Mouse (Mus musculus) CH12.LX (cell line): ENCODE measurements around the gene Rsph6a. TPM values are rescaled to one million over a fixed set of nuclear protein-coding genes. Genes with fewer than 3 reads are reported as not detected.
A peak's percentile ranks its signal among the peaks of the same experiment; 100 is the strongest.

Experiments
- DNase-seq: peaks from one replicate; pipeline ENCODE4 v3.0.0-alpha.2; 2013; ENCODE audit errors: extremely low read depth
- H3K27ac ChIP-seq: 2 replicates; pipeline ENCODE4 v1.5.1; 2012; ENCODE audit warnings: low read depth, mild to moderate bottlenecking, control low read depth, moderate library complexity; ENCODE audit not compliant: insufficient read depth
- H3K27me3 ChIP-seq: replicated peaks from 2 replicates; pipeline ENCODE3; 2012; ENCODE audit warnings: inconsistent platforms
- H3K36me3 ChIP-seq, 2 experiments: replicated peaks in 1 of 2; 2 replicates each; pipeline versions ENCODE3 to v1.6.1; 2012; ENCODE audit warnings: inconsistent platforms in 1 of 2, low read length in 1 of 2, mild to moderate bottlenecking in 1 of 2, mixed read lengths in 1 of 2, moderate library complexity in 1 of 2; ENCODE audit not compliant: control insufficient read depth in 1 of 2, insufficient read depth in 1 of 2
- H3K4me1 ChIP-seq, 2 experiments: 2 replicates each; pipeline ENCODE4 v1.6.1; 2012; ENCODE audit warnings: inconsistent platforms in 1 of 2, moderate library complexity in 1 of 2; ENCODE audit not compliant: insufficient read depth in 2 of 2, control insufficient read depth in 1 of 2
- H3K4me2 ChIP-seq: 2 replicates; pipeline ENCODE4 v1.6.1; 2012; ENCODE audit warnings: low read depth, mild to moderate bottlenecking, control low read depth; ENCODE audit not compliant: poor library complexity, insufficient read depth, severe bottlenecking
- H3K4me3 ChIP-seq, 3 experiments: fragments of 150-350 bp in 1 of 3; sonication (generic) in 1 of 3; replicated peaks in 1 of 3; 2 replicates each; pipeline versions ENCODE3 to v1.5.1; 2011 to 2012; ENCODE audit warnings: low read depth in 2 of 3, low read length in 2 of 3, mild to moderate bottlenecking in 2 of 3, moderate library complexity in 2 of 3, control low read depth in 1 of 3, improper control_type of control experiment in 1 of 3, inconsistent platforms in 1 of 3, mixed read lengths in 1 of 3; ENCODE audit not compliant: poor library complexity in 1 of 3
- H3K79me2 ChIP-seq: replicated peaks from 2 replicates; pipeline ENCODE4 v1.6.1; 2012; ENCODE audit warnings: mild to moderate bottlenecking, moderate library complexity; ENCODE audit not compliant: control insufficient read depth, poor library complexity, insufficient read depth, severe bottlenecking; ENCODE audit errors: extremely low read depth
- H3K9ac ChIP-seq: 2 replicates; pipeline ENCODE4 v1.6.1; 2012; ENCODE audit warnings: low read depth, mild to moderate bottlenecking, control low read depth, moderate library complexity; ENCODE audit not compliant: insufficient read depth
- H3K9me3 ChIP-seq: replicated peaks from 2 replicates; pipeline ENCODE3; 2012; ENCODE audit warnings: low read length, inconsistent platforms, mixed read lengths
- BHLHE40 ChIP-seq: IDR thresholded peaks from 2 replicates; pipeline ENCODE4 v1.6.1; 2011; ENCODE audit warnings: mild to moderate bottlenecking, low read depth, low read length, improper control_type of control experiment
- CHD1 ChIP-seq: IDR thresholded peaks from 2 replicates; pipeline ENCODE4 v1.6.1; 2012; ENCODE audit warnings: low read depth, low read length, improper control_type of control experiment, inconsistent platforms
- CHD2 ChIP-seq: IDR thresholded peaks from 2 replicates; pipeline ENCODE4 v1.6.1; 2011; ENCODE audit warnings: low read length, improper control_type of control experiment
- CTCF ChIP-seq, 2 experiments: IDR thresholded peaks in 1 of 2; conservative IDR thresholded peaks in 1 of 2; 2 replicates each; pipeline ENCODE4 v1.5.1; 2011 to 2012; ENCODE audit warnings: low read depth in 2 of 2, low read length in 2 of 2, improper control_type of control experiment in 1 of 2, inconsistent platforms in 1 of 2, mild to moderate bottlenecking in 1 of 2, moderate library complexity in 1 of 2
- E2F4 ChIP-seq: IDR thresholded peaks from 2 replicates; pipeline ENCODE4 v1.6.1; 2011; ENCODE audit warnings: low read depth, low read length, improper control_type of control experiment; ENCODE audit not compliant: insufficient replicate concordance
- ELF1 ChIP-seq: IDR thresholded peaks from 2 replicates; pipeline ENCODE4 v1.6.1; 2014; ENCODE audit warnings: low read depth, mild to moderate bottlenecking, inconsistent platforms, low read length, improper control_type of control experiment
- EP300 ChIP-seq: IDR thresholded peaks from 2 replicates; pipeline ENCODE4 v1.6.1; 2011; ENCODE audit warnings: low read length, improper control_type of control experiment
- ETS1 ChIP-seq: conservative IDR thresholded peaks from 2 replicates; pipeline ENCODE4 v1.6.1; 2012; ENCODE audit warnings: low read depth, mild to moderate bottlenecking, inconsistent platforms, low read length, improper control_type of control experiment, moderate library complexity
- GABPA ChIP-seq: IDR thresholded peaks from 2 replicates; pipeline ENCODE4 v1.6.1; 2012; ENCODE audit warnings: low read depth, low read length, improper control_type of control experiment, inconsistent platforms; ENCODE audit not compliant: insufficient replicate concordance
- HCFC1 ChIP-seq: IDR thresholded peaks from 2 replicates; pipeline ENCODE4 v1.6.1; 2012; ENCODE audit warnings: low read depth, mild to moderate bottlenecking, inconsistent platforms, low read length, improper control_type of control experiment
- IRF4 ChIP-seq: IDR thresholded peaks from 2 replicates; pipeline ENCODE4 v1.6.1; 2014; ENCODE audit warnings: low read depth, mild to moderate bottlenecking, inconsistent platforms, low read length, improper control_type of control experiment
- JUN ChIP-seq: IDR thresholded peaks from 2 replicates; pipeline ENCODE4 v1.6.1; 2011; ENCODE audit warnings: low read depth, mild to moderate bottlenecking, low read length, improper control_type of control experiment, moderate library complexity; ENCODE audit not compliant: insufficient read depth
- JUND ChIP-seq: conservative IDR thresholded peaks from 2 replicates; pipeline ENCODE4 v1.6.1; 2011; ENCODE audit warnings: low read depth, low read length, improper control_type of control experiment
- KAT2A ChIP-seq: IDR thresholded peaks from 2 replicates; pipeline ENCODE4 v1.6.1; 2012; ENCODE audit warnings: low read length, improper control_type of control experiment, inconsistent platforms; ENCODE audit not compliant: insufficient replicate concordance
- MAFK ChIP-seq: IDR thresholded peaks from 2 replicates; pipeline ENCODE4 v1.6.1; 2011; ENCODE audit warnings: low read length, improper control_type of control experiment; ENCODE audit not compliant: insufficient replicate concordance
- MAX ChIP-seq: IDR thresholded peaks from 2 replicates; pipeline ENCODE4 v1.6.1; 2011; ENCODE audit warnings: low read length, improper control_type of control experiment
- MAZ ChIP-seq: IDR thresholded peaks from 2 replicates; pipeline ENCODE4 v1.6.1; 2012; ENCODE audit warnings: low read depth, mild to moderate bottlenecking, inconsistent platforms, low read length, improper control_type of control experiment, moderate library complexity
- MEF2A ChIP-seq: IDR thresholded peaks from 2 replicates; pipeline ENCODE4 v1.6.1; 2014; ENCODE audit warnings: low read depth, mild to moderate bottlenecking, inconsistent platforms, low read length, improper control_type of control experiment, borderline replicate concordance
- MXI1 ChIP-seq: IDR thresholded peaks from 2 replicates; pipeline ENCODE4 v1.6.1; 2011; ENCODE audit warnings: mild to moderate bottlenecking, low read depth, low read length, improper control_type of control experiment
- MYC ChIP-seq: IDR thresholded peaks from 2 replicates; pipeline ENCODE4 v1.6.1; 2011; ENCODE audit warnings: low read depth, mild to moderate bottlenecking, improper control_type of control experiment, low read length
- NELFE ChIP-seq: IDR thresholded peaks from 2 replicates; pipeline ENCODE4 v1.6.1; 2011; ENCODE audit warnings: low read depth, low read length, improper control_type of control experiment
- NRF1 ChIP-seq: IDR thresholded peaks from 2 replicates; pipeline ENCODE4 v1.6.1; 2014; ENCODE audit warnings: low read depth, mild to moderate bottlenecking, inconsistent platforms, low read length, improper control_type of control experiment, moderate library complexity
- PAX5 ChIP-seq: IDR thresholded peaks from 2 replicates; pipeline ENCODE4 v1.6.1; 2012; ENCODE audit warnings: low read length, inconsistent platforms, mixed read lengths
- POLR2A ChIP-seq: IDR thresholded peaks from 2 replicates; pipeline ENCODE4 v1.6.1; 2011; ENCODE audit warnings: low read depth, mild to moderate bottlenecking, improper control_type of control experiment, low read length
- POLR2AphosphoS2 ChIP-seq: IDR thresholded peaks from 2 replicates; pipeline ENCODE4 v1.6.1; 2011; ENCODE audit warnings: low read depth, low read length, improper control_type of control experiment
- RAD21 ChIP-seq: IDR thresholded peaks from 2 replicates; pipeline ENCODE4 v1.6.1; 2011; ENCODE audit warnings: low read depth, mild to moderate bottlenecking, low read length, improper control_type of control experiment, moderate library complexity
- RCOR1 ChIP-seq: conservative IDR thresholded peaks from 2 replicates; pipeline ENCODE4 v1.6.1; 2012; ENCODE audit warnings: low read depth, mild to moderate bottlenecking, inconsistent platforms, low read length, improper control_type of control experiment
- SIN3A ChIP-seq: IDR thresholded peaks from 2 replicates; pipeline ENCODE4 v1.6.1; 2012; ENCODE audit warnings: low read length, improper control_type of control experiment, inconsistent platforms
- SMC3 ChIP-seq: IDR thresholded peaks from 2 replicates; pipeline ENCODE4 v1.6.1; 2011; ENCODE audit warnings: low read depth, low read length, improper control_type of control experiment
- TBP ChIP-seq: conservative IDR thresholded peaks from 2 replicates; pipeline ENCODE4 v1.6.1; 2011; ENCODE audit warnings: low read depth, low read length, improper control_type of control experiment
- TCF12 ChIP-seq: IDR thresholded peaks from 2 replicates; pipeline ENCODE4 v1.6.1; 2014; ENCODE audit warnings: low read depth, mild to moderate bottlenecking, inconsistent platforms, low read length, improper control_type of control experiment
- UBTF ChIP-seq: IDR thresholded peaks from 2 replicates; pipeline ENCODE4 v1.6.1; 2012; ENCODE audit warnings: low read depth, mild to moderate bottlenecking, inconsistent platforms, low read length, improper control_type of control experiment, moderate library complexity
- USF1 ChIP-seq: IDR thresholded peaks from 2 replicates; pipeline ENCODE4 v1.6.1; 2014; ENCODE audit warnings: low read depth, mild to moderate bottlenecking, inconsistent platforms, low read length, improper control_type of control experiment
- USF2 ChIP-seq: conservative IDR thresholded peaks from 2 replicates; pipeline ENCODE4 v1.6.1; 2011; ENCODE audit warnings: low read depth, low read length, improper control_type of control experiment
- ZC3H11A ChIP-seq: IDR thresholded peaks from 2 replicates; pipeline ENCODE4 v1.6.1; 2012; ENCODE audit warnings: low read depth, mild to moderate bottlenecking, inconsistent platforms, low read length, improper control_type of control experiment
- ZKSCAN1 ChIP-seq: IDR thresholded peaks from 2 replicates; pipeline ENCODE4 v1.6.1; 2012; ENCODE audit warnings: low read depth, inconsistent platforms, low read length, improper control_type of control experiment, borderline replicate concordance
- ZMIZ1 ChIP-seq: IDR thresholded peaks from 2 replicates; pipeline ENCODE4 v1.6.1; 2012; ENCODE audit warnings: low read depth, mild to moderate bottlenecking, inconsistent platforms, low read length, improper control_type of control experiment
- ZNF384 ChIP-seq: IDR thresholded peaks from 2 replicates; pipeline ENCODE4 v1.6.1; 2012; ENCODE audit warnings: low read depth, low read length, improper control_type of control experiment, inconsistent platforms
- dilution Hi-C: fragments of 300-500 bp; cut with MboI; formaldehyde crosslinking; loops from 2 replicates; pipeline ENCODE4 v1.14.3; 2020; ENCODE audit warnings: low sequenced_read_pairs; ENCODE audit not compliant: extremely low pct_unique_long_range_greater_than_20kb, extremely low pct_ligation_motif_present
- in situ Hi-C: fragments of 300-500 bp; cut with MboI; formaldehyde crosslinking; loops from 3 replicates; pipeline ENCODE4 v1.14.3; 2019; ENCODE audit warnings: low sequenced_read_pairs, low pct_ligation_motif_present, low pct_unique_long_range_greater_than_20kb, mixed read lengths
- polyA plus RNA-seq: library from polyadenylated mRNA; unstranded; fragments of >175 nt; gene quantifications from 2 replicates; pipeline ENCODE4 v1.2.1, GENCODE M21; 2012; ENCODE audit warnings: low read depth; ENCODE audit not compliant: insufficient read length
- total RNA-seq, 2 experiments: library from RNA; depleted of rRNA; stranded (reverse); fragments of 300-350 nt in 1 of 2; fragments of >200 nt in 1 of 2; gene quantifications; 2 replicates each; pipeline ENCODE4 v1.2.3; 2012 to 2014

Rsph6a gene
- total and polyA plus RNA-seq, 3 experiments = 0.25 TPM; not detected in 2

DNA sequence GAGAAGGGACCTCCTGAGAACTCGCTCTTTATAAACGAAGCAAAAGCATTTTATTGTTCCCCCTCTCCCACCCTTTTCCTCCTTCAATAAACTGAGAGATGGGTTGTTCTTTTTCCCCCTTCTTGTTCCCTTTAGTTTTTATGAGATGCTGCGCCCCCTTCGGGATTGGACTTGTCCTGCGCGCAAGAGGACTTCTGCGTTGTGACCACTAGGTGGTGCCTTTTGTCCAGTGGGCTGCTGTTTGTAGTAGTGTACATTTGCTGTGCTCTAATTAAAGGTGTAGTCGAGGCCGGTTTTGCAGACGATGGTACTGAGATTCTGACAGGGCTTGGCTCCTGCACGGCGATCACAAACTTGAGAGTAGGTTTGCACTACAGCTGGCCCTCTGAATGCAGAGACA, 48.0 kb upstream of the Rsph6a start:
- Histone ChIP-seq H3K4me1 (peaks cover 5 to 40% of the 10 kb centered on the region in 2 experiments; a peak in 3 of 4 replicates), H3K27me3 (peaks cover 15% of the 10 kb centered on the region), H3K36me3 (peaks cover 8 to 23% of the 10 kb centered on the region in 2 experiments), H3K4me3 (no peak overlapping the region), H3K79me2 (no peaks in the 10 kb centered on the region), H3K9ac (no peak overlapping the region), H3K4me2 (no peak overlapping the region), H3K9me3 (peaks cover 4% of the 10 kb centered on the region), H3K27ac (no peak overlapping the region)
- in situ Hi-C loops = no loop called here
- peak; percentile 79 for DNase-seq
- no peak for TF ChIP-seq USF2
- no peak for TF ChIP-seq BHLHE40
- TF ChIP-seq POLR2A = no peak
- no peak for TF ChIP-seq SIN3A
- TF ChIP-seq MEF2A = peak; percentile 45; the same call in 1 of the 2 replicates
- peak; percentile 90 for TF ChIP-seq SMC3
- TF ChIP-seq NRF1 = 0 out of 2 replicates have a peak, but pooled peaks have one; percentile 36
- TF ChIP-seq HCFC1 = peak; percentile 58
- TF ChIP-seq MXI1 = no peak
- TF ChIP-seq MAZ = peak; percentile 47; the same call in 1 of the 2 replicates
- peak; percentile 47; the same call in 1 of the 2 replicates for TF ChIP-seq TCF12
- peak; percentile 82 for TF ChIP-seq RAD21
- no peak for TF ChIP-seq ZKSCAN1
- TF ChIP-seq KAT2A = no peak
- TF ChIP-seq MYC = no peak
- peak; percentile 82; the same call in 1 of the 2 replicates for TF ChIP-seq NELFE
- TF ChIP-seq E2F4 = no peak
- TF ChIP-seq CTCF (conservative IDR thresholded peaks at IDR 0.05 in 1 of 2, IDR thresholded peaks at IDR 0.05 in 1 of 2; ENCODE audit: low read depth in 2 of 2, low read length in 2 of 2) = peak; percentile 84 to 100
- TF ChIP-seq CHD1 = no peak
- no peak for TF ChIP-seq ZMIZ1
- TF ChIP-seq ETS1 = no peak
- no peak for TF ChIP-seq ZNF384
- no peak for TF ChIP-seq RCOR1
- TF ChIP-seq ELF1 = peak; percentile 34; the same call in 1 of the 2 replicates
- TF ChIP-seq JUN = no peak
- no peak for TF ChIP-seq MAFK
- TF ChIP-seq POLR2AphosphoS2 = no peak
- TF ChIP-seq GABPA = no peak
- TF ChIP-seq PAX5 = no peak
- no peak for TF ChIP-seq EP300
- no peak for TF ChIP-seq MAX
- TF ChIP-seq JUND = no peak
- TF ChIP-seq CHD2 = no peak
- TF ChIP-seq USF1 = no peak
- no peak for TF ChIP-seq UBTF
- peak; percentile 39; the same call in 1 of the 2 replicates for TF ChIP-seq IRF4
- no peak for TF ChIP-seq TBP
- TF ChIP-seq ZC3H11A = peak; percentile 19; the same call in 1 of the 2 replicates
- dilution Hi-C loops = no loop called here
